Mouse (Mus musculus): ENCODE measurements around the gene Bach2.

The Bach2 gene

GRCm38 (mm10) chr4:32225191-32225590, 13.4 kb upstream of the Bach2 start:
- no peak for DNase-seq (ENCODE audit: low spot score in 2 of 2)

GRCm38 (mm10) chr4:32227970-32228557, 10.5 kb upstream of the Bach2 start:
- DNase-seq (ENCODE audit: low spot score in 2 of 2): no peak

GRCm38 (mm10) chr4:32229266-32229665, 9.3 kb upstream of the Bach2 start:
- peak in 1 of 2 experiments; percentile 60 for DNase-seq (ENCODE audit: low spot score in 2 of 2)

- DNase-seq (ENCODE audit: low spot score in 2 of 2): peak in 1 of 2 experiments; percentile 51
These were observed 7.1 kb upstream of the Bach2 start for GRCm38 (mm10) chr4:32231258-32232055.

- no peak for DNase-seq (ENCODE audit: low spot score in 2 of 2)
These were observed 2.5 kb upstream of the Bach2 start for GRCm38 (mm10) chr4:32235920-32236705.

GRCm38 (mm10) chr4:32238921-32239748, 531 bp downstream of the Bach2 start:
- peak; percentile 76 to 80 for DNase-seq (ENCODE audit: low spot score in 2 of 2)

GRCm38 (mm10) chr4:32239749-32240131, 1.1 kb downstream of the Bach2 start:
- DNase-seq (ENCODE audit: low spot score in 2 of 2): peak; percentile 65 to 82

GRCm38 (mm10) chr4:32240457-32241030, 1.9 kb downstream of the Bach2 start:
- DNase-seq (ENCODE audit: low spot score in 2 of 2): peak; percentile 44 to 50

GRCm38 (mm10) chr4:32241351-32241980, 2.9 kb downstream of the Bach2 start:
- no peak for DNase-seq (ENCODE audit: low spot score in 2 of 2)

GRCm38 (mm10) chr4:32242122-32242615, 3.6 kb downstream of the Bach2 start:
- no peak for DNase-seq (ENCODE audit: low spot score in 2 of 2)

GRCm38 (mm10) chr4:32243458-32243857, 4.9 kb downstream of the Bach2 start:
- no peak for DNase-seq (ENCODE audit: low spot score in 2 of 2)

GRCm38 (mm10) chr4:32244092-32244745, 5.6 kb downstream of the Bach2 start:
- no peak for DNase-seq (ENCODE audit: low spot score in 2 of 2)

GRCm38 (mm10) chr4:32245586-32245985, 7.0 kb downstream of the Bach2 start:
- DNase-seq (ENCODE audit: low spot score in 2 of 2): no peak

GRCm38 (mm10) chr4:32246020-32246419, 7.4 kb downstream of the Bach2 start:
- DNase-seq (ENCODE audit: low spot score in 2 of 2): no peak

- DNase-seq (ENCODE audit: low spot score in 2 of 2): no peak
These were observed 8.2 kb downstream of the Bach2 start for GRCm38 (mm10) chr4:32246801-32247200.

GRCm38 (mm10) chr4:32247463-32248113, 9.0 kb downstream of the Bach2 start:
- DNase-seq (ENCODE audit: low spot score in 2 of 2): peak in 1 of 2 experiments; percentile 37

GRCm38 (mm10) chr4:32248236-32248635, 9.6 kb downstream of the Bach2 start:
- peak; percentile 90 to 94 for DNase-seq (ENCODE audit: low spot score in 2 of 2)

- peak; percentile 50 to 79 for DNase-seq (ENCODE audit: low spot score in 2 of 2)
These were observed 10.4 kb downstream of the Bach2 start for GRCm38 (mm10) chr4:32248990-32249393.

- peak; percentile 76 to 77 for DNase-seq (ENCODE audit: low spot score in 2 of 2)
These were observed 11.2 kb downstream of the Bach2 start for GRCm38 (mm10) chr4:32249748-32250332.

Measured in natural killer cell, adult 2 months (primary cell).